Mouse (Mus musculus) C2C12 (cell line): ENCODE results near the gene Rabgef1.

Source experiments
- CEBPB ChIP-seq: IDR thresholded peaks from one replicate; pipeline ENCODE4 v1.6.1; 2011; ENCODE audit warnings: low read depth, mild to moderate bottlenecking, control low read depth, moderate library complexity
- CTCF ChIP-seq: IDR thresholded peaks from one replicate; pipeline ENCODE4 v1.5.1; 2011; ENCODE audit not compliant: control insufficient read depth, insufficient read depth, insufficient read length
- MAX ChIP-seq: IDR thresholded peaks from one replicate; pipeline ENCODE4 v1.6.1; 2011; ENCODE audit warnings: mild to moderate bottlenecking, control low read depth
- USF1 ChIP-seq: IDR thresholded peaks from one replicate; pipeline ENCODE4 v1.6.1; 2011; ENCODE audit warnings: low read depth, mild to moderate bottlenecking, control low read depth, moderate library complexity

- TF ChIP-seq CTCF (no peak), USF1 (no peak), MAX (no peak), CEBPB (no peak)
These were observed 17.3 kb upstream of the Rabgef1 start for GRCm38 (mm10) chr5:130154286-130154685.
